Comparison of ENCODE assay signal across 10 mouse cellular contexts in genomic region chr5:29826780-29827179, GRCm38 (mm10).
DNase-seq lines count a peak whose midpoint lies in the region; ATAC-seq lines count a peak whose summit lies in the region.
"Had no signal": no experiment of that assay in that cellular context is flagged by ENCODE, and none has a peak within 500 bp of the region (broad histone marks: within the 10 kb centered on the region; RNA-seq: fewer than 3 reads in every experiment).

No protein-coding gene starts in this region.

- H3K4me2 ChIP-seq in lung, embryonic 15.5 days: no peak overlapping the region
- H3K4me2 ChIP-seq in midbrain, embryonic 16.5 days (ENCODE audit: low read length): no peak overlapping the region
- H3K4me2 ChIP-seq: heart, embryonic 13.5 days; liver, embryonic 15.5 days had no signal

- DNase-seq in embryo, embryonic 10 days (ENCODE audit: low spot score): peak; percentile 17
- DNase-seq in forelimb bud, embryonic 11.5 days (ENCODE audit: low read depth, low spot score): peak; percentile 79
- peak; percentile 55 to 62 for DNase-seq in heart, postnatal 36 days
- DNase-seq in thymus, postnatal 14 days: no peak
- no peak for DNase-seq in thymus, postnatal 4 days
- DNase-seq in testis, postnatal 14 days (ENCODE audit: low spot score): no peak

- intact Hi-C loops in heart, postnatal 36 days (cut with DNase I): loop anchor here (5.0 kb wide), 2 partner anchors 66 to 246 kb away; partner anchors contain the start of gene Tyms

- H3K9ac ChIP-seq in lung, embryonic 15.5 days: no peak overlapping the region
- H3K9ac ChIP-seq in midbrain, embryonic 16.5 days (ENCODE audit: low read depth, low read length): no peak overlapping the region
- H3K9ac ChIP-seq: heart, embryonic 13.5 days; liver, embryonic 15.5 days had no signal

- WGBS in lung, embryonic 15.5 days: 42% methylated on average over 4 of the region's 4 CpGs
- 87% methylated on average over 4 of the region's 4 CpGs for WGBS in midbrain, embryonic 16.5 days

- peak overlapping the region; percentile 41 for H3K27ac ChIP-seq in lung, embryonic 15.5 days
- no peak overlapping the region for H3K27ac ChIP-seq in midbrain, embryonic 16.5 days (ENCODE audit: low read length)
- H3K27ac ChIP-seq: heart, embryonic 13.5 days; liver, embryonic 15.5 days had no signal

- ATAC-seq in lung, embryonic 15.5 days (ENCODE audit: borderline replicate concordance, extremely low read depth, low FRiP score, low TSS enrichment): peak; percentile 93
- ATAC-seq in midbrain, embryonic 16.5 days: no peak

- no peaks in the 10 kb centered on the region for H3K9me3 ChIP-seq in lung, embryonic 15.5 days
- no peaks in the 10 kb centered on the region for H3K9me3 ChIP-seq in midbrain, embryonic 16.5 days (replicated peaks; ENCODE audit: control insufficient read depth, low read length, poor library complexity, severe bottlenecking)
- H3K9me3 ChIP-seq: heart, embryonic 13.5 days; liver, embryonic 15.5 days had no signal

- no peaks in the 10 kb centered on the region for H3K27me3 ChIP-seq in lung, embryonic 15.5 days
- no peaks in the 10 kb centered on the region for H3K27me3 ChIP-seq in midbrain, embryonic 16.5 days (ENCODE audit: control insufficient read depth, insufficient read depth, low read depth, low read length)
- H3K27me3 ChIP-seq: liver, embryonic 15.5 days had no signal

- H3K4me1 ChIP-seq in lung, embryonic 15.5 days: no peaks in the 10 kb centered on the region
- H3K4me1 ChIP-seq in midbrain, embryonic 16.5 days (ENCODE audit: control insufficient read depth, insufficient read depth, low read length): no peaks in the 10 kb centered on the region
- H3K4me1 ChIP-seq: liver, embryonic 15.5 days had no signal

- H3K4me3 ChIP-seq in lung, embryonic 15.5 days: no peak overlapping the region
- no peak overlapping the region for H3K4me3 ChIP-seq in midbrain, embryonic 16.5 days (ENCODE audit: low read depth, low read length)
- H3K4me3 ChIP-seq: heart, embryonic 13.5 days; liver, embryonic 15.5 days had no signal

- H3K36me3 ChIP-seq in lung, embryonic 15.5 days: no peaks in the 10 kb centered on the region
- H3K36me3 ChIP-seq in midbrain, embryonic 16.5 days (ENCODE audit: control insufficient read depth, insufficient read depth, low read length): no peaks in the 10 kb centered on the region
- H3K36me3 ChIP-seq: heart, embryonic 13.5 days; liver, embryonic 15.5 days had no signal

Comparison
In these comparisons a context has a peak if more than half of its experiments do, and no peak if none do; other contexts are left out.
1. DNase-seq: peak in embryo, embryonic 10 days (single experiment), forelimb bud, embryonic 11.5 days (single experiment) and heart, postnatal 36 days (2 of 2); none in thymus, postnatal 14 days (single experiment), thymus, postnatal 4 days (single experiment) and testis, postnatal 14 days (single experiment).